1 mouse cellular context compared by ENCODE assay signal in the genomic region with DNA sequence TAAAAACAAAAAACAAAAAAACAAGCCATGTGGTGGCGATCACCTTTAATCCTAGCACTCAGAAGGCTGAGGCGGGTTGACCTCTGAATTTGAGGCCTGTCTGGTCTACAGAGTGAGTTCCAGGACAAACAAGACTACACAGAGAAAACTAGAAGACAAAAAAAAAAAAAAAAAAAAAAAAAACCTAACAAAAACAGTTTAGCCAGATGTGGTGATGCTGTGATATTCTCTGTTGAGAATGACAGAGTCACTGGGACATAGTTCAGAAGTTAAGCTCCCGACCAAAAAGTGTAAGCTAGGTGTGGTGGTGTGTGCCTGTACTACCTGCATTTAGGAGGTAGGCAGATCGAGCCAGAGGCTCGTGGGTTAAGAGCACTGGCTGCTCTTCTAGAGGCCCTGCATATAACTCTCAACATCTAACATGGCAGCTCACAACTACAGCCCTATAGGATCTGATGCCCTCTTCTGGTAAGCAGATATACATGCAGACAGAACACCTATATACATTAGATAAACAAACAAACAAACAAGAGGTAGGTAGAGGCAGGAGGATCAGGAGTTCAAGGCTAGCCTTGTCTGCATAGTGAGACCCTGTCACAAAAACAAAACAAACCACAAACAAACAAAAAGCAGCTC.
TF ChIP-seq lines count a peak whose summit lies in the region.

No protein-coding gene starts in this region.

TF ChIP-seq in CH12.LX, 34 proteins besides CTCF, POLR2A, EP300 and RAD21 (continued from another document):
- TF ChIP-seq KAT2A (IDR thresholded peaks at IDR 0.05; ENCODE audit: insufficient replicate concordance, low read length) = no peak
